Mouse (Mus musculus) ES-E14 (cell line): ENCODE measurements at regions not wholly inside any gene's neighbourhood (a gene's known extent, or its start where the extent isn't known, plus 50 kb on each side); places are given as distances from the start of the nearest gene placed in this dataset.

ENCODE experiments used
- DNase-seq: peaks from one replicate; pipeline ENCODE4 v3.0.0-alpha.2; 2013; ENCODE audit warnings: low read depth, low spot score
- H3K27ac ChIP-seq: 2 replicates; pipeline ENCODE4 v1.5.1; 2012; ENCODE audit warnings: low read depth, mild to moderate bottlenecking, low read length, moderate library complexity, mixed read lengths; ENCODE audit not compliant: poor library complexity, insufficient read depth, severe bottlenecking
- H3K36me3 ChIP-seq: 2 replicates; pipeline ENCODE4 v1.6.1; 2012; ENCODE audit warnings: mild to moderate bottlenecking, low read length, moderate library complexity, mixed read lengths; ENCODE audit not compliant: control insufficient read depth, poor library complexity, insufficient read depth, severe bottlenecking
- H3K4me1 ChIP-seq, 2 experiments: fragments of 150-350 bp in 1 of 2; sonication (generic) in 1 of 2; 2 replicates each; pipeline ENCODE4 v1.6.1; 2012; ENCODE audit warnings: low read length in 2 of 2, mild to moderate bottlenecking in 1 of 2, mixed read lengths in 1 of 2; ENCODE audit not compliant: control insufficient read depth in 2 of 2, insufficient read depth in 2 of 2, poor library complexity in 1 of 2
- H3K4me3 ChIP-seq, 2 experiments: fragments of 150-350 bp in 1 of 2; sonication (generic) in 1 of 2; 2 replicates each; pipeline ENCODE4 v1.5.1; 2012; ENCODE audit warnings: low read length in 2 of 2, low read depth in 1 of 2, mild to moderate bottlenecking in 1 of 2, mixed read lengths in 1 of 2; ENCODE audit not compliant: insufficient read depth in 1 of 2, poor library complexity in 1 of 2, severe bottlenecking in 1 of 2
- H3K9ac ChIP-seq: 2 replicates; pipeline ENCODE4 v1.6.1; 2012; ENCODE audit warnings: low read depth, mild to moderate bottlenecking, low read length, mixed read lengths; ENCODE audit not compliant: poor library complexity, insufficient read depth, severe bottlenecking
- H3K9me3 ChIP-seq: fragments of 150-350 bp; sonication (generic); 2 replicates; pipeline ENCODE4 v1.6.1; 2012; ENCODE audit warnings: low read depth, mild to moderate bottlenecking, low read length; ENCODE audit not compliant: control insufficient read depth, insufficient read depth
- CHD2 ChIP-seq: IDR thresholded peaks from 2 replicates; pipeline ENCODE4 v1.6.1; 2014; ENCODE audit warnings: mild to moderate bottlenecking, low read depth, low read length, inconsistent platforms
- HCFC1 ChIP-seq: IDR thresholded peaks from 2 replicates; pipeline ENCODE4 v1.6.1; 2012; ENCODE audit warnings: low read length, inconsistent platforms, borderline replicate concordance; ENCODE audit not compliant: insufficient read depth
- MAFK ChIP-seq: IDR thresholded peaks from 2 replicates; pipeline ENCODE4 v1.6.1; 2014; ENCODE audit warnings: mild to moderate bottlenecking, low read depth, low read length, inconsistent platforms; ENCODE audit not compliant: insufficient read depth
- ZC3H11A ChIP-seq: IDR thresholded peaks from 2 replicates; pipeline ENCODE4 v1.6.1; 2012; ENCODE audit warnings: low read depth, mild to moderate bottlenecking, inconsistent platforms, low read length, borderline replicate concordance
- ZNF384 ChIP-seq: IDR thresholded peaks from 2 replicates; pipeline ENCODE4 v1.6.1; 2012; ENCODE audit warnings: low read depth, low read length, inconsistent platforms
- in situ Hi-C, 2 experiments: fragments of 600-800 bp; cut with MboI; formaldehyde crosslinking; loops; one replicate each; pipeline ENCODE4 v1.15.1; 2025; ENCODE audit warnings: low sequenced_read_pairs in 2 of 2, inconsistent platforms in 1 of 2; ENCODE audit not compliant: unreplicated experiment in 2 of 2

DNA sequence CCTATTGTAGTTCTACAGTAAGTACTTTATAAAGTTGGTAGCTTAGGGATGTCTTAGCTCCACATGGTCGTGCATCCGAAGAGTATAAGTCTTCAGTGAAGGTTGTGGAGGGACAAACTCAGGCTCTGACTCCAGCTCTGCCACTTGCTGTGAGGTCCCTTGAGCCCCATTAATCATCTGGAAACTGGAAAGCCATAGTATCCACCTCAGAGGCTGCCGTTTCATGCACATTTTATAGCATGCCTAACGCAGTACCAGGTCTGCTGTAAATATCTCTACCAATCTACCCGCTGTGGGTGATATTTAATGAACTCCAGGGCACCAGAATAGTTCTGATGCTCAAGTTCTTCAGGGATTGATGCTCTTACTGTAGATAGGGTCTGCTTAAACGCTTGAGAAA, 216.5 kb downstream of the Clic5 start:
- in situ Hi-C loops, result no loop called here
- no peak for TF ChIP-seq CHD2
- no peak for TF ChIP-seq MAFK
- no peak for TF ChIP-seq ZNF384
- no peak for TF ChIP-seq HCFC1
- no peak for TF ChIP-seq ZC3H11A

GRCm38 (mm10) chr17:44410961-44411360, 222.6 kb downstream of the Clic5 start:
- no peak for DNase-seq
- in situ Hi-C loops, result no loop called here

More for the DNA sequence above, 216.5 kb downstream of the Clic5 start:
- Histone ChIP-seq H3K4me3 (no peak overlapping the region), H3K27ac (no peak overlapping the region), H3K4me1 (no peaks in the 10 kb centered on the region), H3K9ac (no peak overlapping the region), H3K36me3 (no peaks in the 10 kb centered on the region), H3K9me3 (no peaks in the 10 kb centered on the region)
- DNase-seq, result no peak

GRCm38 (mm10) chr17:44418676-44419404, 230.5 kb downstream of the Clic5 start:
- no peaks in the 10 kb centered on the region for H3K9me3 ChIP-seq
- H3K36me3 ChIP-seq, result no peaks in the 10 kb centered on the region
- no peak overlapping the region for H3K9ac ChIP-seq
- no peak overlapping the region for H3K4me3 ChIP-seq
- in situ Hi-C loops, result no loop called here
- DNase-seq, result no peak
- H3K27ac ChIP-seq, result no peak overlapping the region
- TF ChIP-seq HCFC1, result no peak
- TF ChIP-seq MAFK, result no peak
- no peak for TF ChIP-seq ZNF384
- no peak for TF ChIP-seq CHD2
- no peak for TF ChIP-seq ZC3H11A
- H3K4me1 ChIP-seq, result no peaks in the 10 kb centered on the region

More at GRCm38 (mm10) chr17:44410961-44411360, 222.6 kb downstream of the Clic5 start:
- no peaks in the 10 kb centered on the region for H3K4me1 ChIP-seq
- H3K9ac ChIP-seq, result no peak overlapping the region
- no peaks in the 10 kb centered on the region for H3K36me3 ChIP-seq
- no peaks in the 10 kb centered on the region for H3K9me3 ChIP-seq
- H3K27ac ChIP-seq, result no peak overlapping the region
- H3K4me3 ChIP-seq, result no peak overlapping the region
- TF ChIP-seq ZNF384, result no peak
- TF ChIP-seq CHD2, result no peak
- TF ChIP-seq MAFK, result no peak
- no peak for TF ChIP-seq ZC3H11A
- no peak for TF ChIP-seq HCFC1

- no peaks in the 10 kb centered on the region for H3K4me1 ChIP-seq
- H3K36me3 ChIP-seq, result no peaks in the 10 kb centered on the region
- no peaks in the 10 kb centered on the region for H3K9me3 ChIP-seq
- no peak overlapping the region for H3K4me3 ChIP-seq
- no peak overlapping the region for H3K27ac ChIP-seq
- TF ChIP-seq ZC3H11A (no peak), MAFK (no peak)
- in situ Hi-C loops, result no loop called here
- no peak for DNase-seq
- no peak overlapping the region for H3K9ac ChIP-seq
Observed at GRCm38 (mm10) chr17:44419405-44419729, 231.0 kb downstream of the Clic5 start.
